Mouse (Mus musculus) megakaryocyte progenitor cell, adult 5-6 weeks (primary cell): ENCODE data around the gene Kcnab3. TPM values are rescaled to one million over a fixed set of nuclear protein-coding genes. Genes with fewer than 3 reads are reported as not detected.
"Not testable (repeated sequence)": the region's sequence is repeated elsewhere in the genome, so short reads cannot be mapped to it uniquely, and the experiment has no call there.

Source experiments
- ATAC-seq: replicated peaks from 2 replicates; pipeline ENCODE4 v1.8.0; 2016; ENCODE audit warnings: mild to moderate bottlenecking, moderate TSS enrichment, inconsistent platforms; ENCODE audit not compliant: poor library complexity
- total RNA-seq, 2 experiments: library from RNA; stranded (forward) in 1 of 2; stranded (reverse) in 1 of 2; fragments of 157-497, 149-512 nt in 1 of 2; fragments of 200-1000 nt in 1 of 2; gene quantifications; 2 replicates each; pipeline versions ENCODE4 v1.2.3 to v1.2.4; 2015 to 2017

The Kcnab3 gene
- total RNA-seq (2015) (0.07 and 0.34 TPM in 2 replicates), total RNA-seq (2017) (0.14 TPM in 1 of 2 replicates, not detected in the other)

GRCm38 (mm10) chr11:69325628-69326407, at the start of gene Kcnab3:
Gene Kcnab3 (plus strand): TSS chr11:69326258.
- peak; percentile 71 for ATAC-seq

- ATAC-seq, result no peak
These were observed 48.8 kb upstream of the Kcnab3 start for GRCm38 (mm10) chr11:69277267-69277666.

GRCm38 (mm10) chr11:69291111-69291510, 34.9 kb upstream of the Kcnab3 start:
- ATAC-seq, result no peak

GRCm38 (mm10) chr11:69295286-69295685, 30.8 kb upstream of the Kcnab3 start:
- no peak for ATAC-seq

- no peak for ATAC-seq
These were observed 28.3 kb upstream of the Kcnab3 start for GRCm38 (mm10) chr11:69297799-69298198.

GRCm38 (mm10) chr11:69298231-69298630, 27.8 kb upstream of the Kcnab3 start:
- no peak for ATAC-seq

- no peak for ATAC-seq
These were observed 23.2 kb upstream of the Kcnab3 start for GRCm38 (mm10) chr11:69302817-69303216.

GRCm38 (mm10) chr11:69305291-69305690, 20.8 kb upstream of the Kcnab3 start:
- no peak for ATAC-seq

GRCm38 (mm10) chr11:69306039-69306438, 20.0 kb upstream of the Kcnab3 start:
- ATAC-seq, result peak; percentile 39; the same call in 1 of the 2 replicates

GRCm38 (mm10) chr11:69311266-69311665, 14.8 kb upstream of the Kcnab3 start:
- ATAC-seq, result no peak

GRCm38 (mm10) chr11:69316361-69316760, 9.7 kb upstream of the Kcnab3 start:
- no peak for ATAC-seq

- ATAC-seq, result not testable (repeated sequence)
These were observed 8.1 kb upstream of the Kcnab3 start for GRCm38 (mm10) chr11:69318000-69318399.

- ATAC-seq, result no peak
These were observed 4.5 kb upstream of the Kcnab3 start for GRCm38 (mm10) chr11:69321580-69321979.

- no peak for ATAC-seq
These were observed 4.0 kb upstream of the Kcnab3 start for GRCm38 (mm10) chr11:69322010-69322409.

GRCm38 (mm10) chr11:69322693-69323471, 3.2 kb upstream of the Kcnab3 start:
- no peak for ATAC-seq

GRCm38 (mm10) chr11:69323667-69324111, 2.4 kb upstream of the Kcnab3 start, which contains the start of the genes Cntrob and Trappc1:
Gene Cntrob (minus strand): TSS chr11:69323775.
Gene Trappc1 (plus strand): TSS chr11:69323980.
- ATAC-seq, result peak; percentile 88

- ATAC-seq, result no peak
These were observed 1.3 kb upstream of the Kcnab3 start for GRCm38 (mm10) chr11:69324749-69325148.

- no peak for ATAC-seq
These were observed 524 bp downstream of the Kcnab3 start for GRCm38 (mm10) chr11:69326408-69327156.

- ATAC-seq, result no peak
These were observed 1.0 kb downstream of the Kcnab3 start for GRCm38 (mm10) chr11:69327157-69327442.

- ATAC-seq, result no peak
These were observed 1.6 kb downstream of the Kcnab3 start for GRCm38 (mm10) chr11:69327648-69328047.

GRCm38 (mm10) chr11:69328517-69328916, 2.5 kb downstream of the Kcnab3 start:
- no peak for ATAC-seq
